Mouse (Mus musculus) cerebral cortex, adult 2 months (tissue): ENCODE data around the gene Rtn2.

Experiments used
- WGBS: fragments of 180-500 bp; shearing (Covaris S2); methylation state at CpG from one replicate; pipeline ENCODE4 v1.1.7; 2018; 5-methylcytosine and 5-hydroxymethylcytosine counted together

The Rtn2 gene

GRCm38 (mm10) chr7:19343210-19343808 lies 60.9 kb downstream of the Rtn2 start:
- 1% methylated on average over 11 of the region's 11 CpGs for WGBS

- WGBS, result 12% methylated on average over 12 of the region's 12 CpGs
Measured at GRCm38 (mm10) chr7:19344237-19344847, 61.9 kb downstream of the Rtn2 start, which contains the start of gene Ercc1. TSS of gene Ercc1 (plus strand) at chr7:19344778.

- WGBS, result under 1% methylated on average over 31 of the region's 31 CpGs
Measured at GRCm38 (mm10) chr7:19344938-19345471, 62.6 kb downstream of the Rtn2 start.
